Mouse (Mus musculus) forebrain, embryonic 10.5 days (tissue): ENCODE results near the gene Eif4g3. TPM values are rescaled to one million over a fixed set of nuclear protein-coding genes. Genes with fewer than 3 reads are reported as not detected.

Experiments used
- DNase-seq: peaks from one replicate; pipeline ENCODE4 v3.0.0-alpha.2; 2017; ENCODE audit warnings: low spot score; ENCODE audit errors: extremely low spot score
- H3K27ac ChIP-seq: fragments of 300-500 bp; sonication (generic); 2 replicates; pipeline ENCODE4 v1.5.1; 2016; ENCODE audit warnings: mild to moderate bottlenecking
- H3K27me3 ChIP-seq: fragments of 300-500 bp; sonication (generic); 2 replicates; pipeline ENCODE4 v1.6.1; 2016; ENCODE audit warnings: mild to moderate bottlenecking; ENCODE audit not compliant: poor library complexity, severe bottlenecking
- H3K36me3 ChIP-seq: fragments of 300-500 bp; sonication (generic); replicated peaks from 2 replicates; pipeline ENCODE4 v1.6.1; 2016; ENCODE audit warnings: mild to moderate bottlenecking, moderate library complexity
- H3K4me1 ChIP-seq: fragments of 300-500 bp; sonication (generic); 2 replicates; pipeline ENCODE4 v1.6.1; 2016
- H3K4me3 ChIP-seq: fragments of 300-500 bp; sonication (generic); 2 replicates; pipeline ENCODE4 v1.5.1; 2016; ENCODE audit warnings: mild to moderate bottlenecking, moderate library complexity
- H3K9me3 ChIP-seq: fragments of 300-500 bp; sonication (generic); 2 replicates; pipeline ENCODE4 v1.6.1; 2016; ENCODE audit warnings: mild to moderate bottlenecking, moderate library complexity
- WGBS: fragments of 180-500 bp; shearing (Covaris S2); methylation state at CpG from one replicate; pipeline ENCODE4 v1.1.7; 2016; 5-methylcytosine and 5-hydroxymethylcytosine counted together
- polyA plus RNA-seq: library from polyadenylated mRNA; unstranded; fragments of >200 nt; fragmentation: Nextera tagmentation; extraction: Ambion mirVana; gene quantifications from 2 replicates; pipeline ENCODE4 v1.2.1, GENCODE M21; 2016

Eif4g3 gene
- polyA plus RNA-seq, 1 experiment from 2014 or later = 37.2 TPM

DNA sequence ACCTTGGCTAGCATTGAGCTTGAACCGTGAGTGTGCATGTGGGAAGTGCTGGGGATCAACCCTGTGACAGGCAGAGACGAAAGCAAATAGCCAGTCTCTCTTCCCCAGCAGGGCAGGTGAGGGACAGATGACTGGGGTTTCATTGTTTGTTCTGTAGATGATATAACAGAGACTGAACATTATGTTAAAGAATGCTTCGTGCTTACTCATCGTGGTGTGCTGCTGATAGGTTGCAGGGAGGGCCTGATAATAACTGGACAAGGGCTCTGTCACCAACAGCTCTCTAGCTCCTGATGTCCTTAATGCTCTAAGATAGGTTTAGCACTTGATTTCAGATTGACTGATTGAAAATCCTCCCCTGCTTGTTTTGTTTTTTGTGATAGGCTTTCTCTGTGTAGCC, 23.1 kb downstream of the Eif4g3 start:
- Histone ChIP-seq H3K36me3 (peaks cover 94% of the 10 kb centered on the region), H3K27ac (no peak overlapping the region), H3K4me1 (peaks cover 5% of the 10 kb centered on the region; the same call in 1 of the 2 replicates), H3K9me3 (no peaks in the 10 kb centered on the region), H3K27me3 (no peaks in the 10 kb centered on the region), H3K4me3 (no peak overlapping the region)
- WGBS = 93% methylated on average over 4 of the region's 4 CpGs
- DNase-seq = no peak

DNA sequence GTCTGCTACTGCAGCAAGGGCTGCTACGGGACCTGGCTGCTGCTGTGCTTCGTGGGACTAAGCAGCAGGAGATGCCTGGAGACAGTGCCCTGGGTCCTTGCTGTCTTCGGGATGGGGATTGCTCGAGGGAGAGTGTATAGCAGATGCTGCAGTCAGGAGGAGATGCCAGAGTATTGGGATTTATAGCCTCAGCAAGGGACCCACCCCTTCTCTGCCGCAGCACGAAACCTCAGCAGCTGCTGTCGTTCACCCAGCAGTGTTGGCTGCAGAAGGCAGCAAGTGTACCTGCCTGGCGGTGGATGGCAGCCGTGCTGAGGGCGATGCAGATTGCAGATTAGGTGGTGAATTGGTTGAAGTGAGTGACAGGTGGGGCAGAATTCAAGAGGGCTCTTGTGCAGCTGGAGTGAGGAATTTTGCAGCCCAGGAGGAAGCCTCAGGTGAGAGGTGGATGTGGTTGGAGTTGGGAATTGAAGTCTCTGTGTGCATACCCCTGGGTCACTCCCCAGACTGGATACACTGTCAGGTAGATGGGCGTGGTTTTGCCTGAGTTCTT, 24.3 kb downstream of the Eif4g3 start:
- H3K4me3 ChIP-seq = no peak overlapping the region
- no peaks in the 10 kb centered on the region for H3K27me3 ChIP-seq
- no peaks in the 10 kb centered on the region for H3K9me3 ChIP-seq
- DNase-seq = no peak
- no peaks in the 10 kb centered on the region for H3K4me1 ChIP-seq
- WGBS = 94% methylated on average over 11 of the region's 11 CpGs
- H3K27ac ChIP-seq = no peak overlapping the region
- peaks cover 88% of the 10 kb centered on the region for H3K36me3 ChIP-seq

DNA sequence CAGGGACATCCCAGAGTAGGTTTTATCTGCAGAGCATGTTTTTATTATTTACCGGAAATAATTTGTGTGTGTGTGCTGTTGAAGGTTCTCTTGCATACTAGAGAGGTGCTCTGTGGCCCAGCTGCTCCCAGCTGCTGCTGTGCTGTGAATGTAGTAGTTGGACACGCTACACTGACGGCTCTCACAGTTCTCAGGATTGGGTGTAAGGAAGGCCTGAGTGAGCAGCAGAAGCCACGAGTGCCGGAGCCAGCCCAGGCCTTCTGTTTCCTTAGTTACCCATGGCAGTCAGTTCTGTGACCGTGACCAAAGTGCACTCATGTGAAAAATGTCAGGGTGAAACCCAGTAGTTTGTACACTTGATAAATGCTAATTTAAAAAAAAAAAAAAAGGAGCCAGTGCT, 25.2 kb downstream of the Eif4g3 start:
- Histone ChIP-seq H3K27me3 (no peaks in the 10 kb centered on the region), H3K27ac (no peak overlapping the region), H3K4me3 (no peak overlapping the region), H3K9me3 (no peaks in the 10 kb centered on the region), H3K4me1 (no peaks in the 10 kb centered on the region), H3K36me3 (peaks cover 84% of the 10 kb centered on the region)
- WGBS = 88% methylated on average over 6 of the region's 6 CpGs
- no peak for DNase-seq

DNA sequence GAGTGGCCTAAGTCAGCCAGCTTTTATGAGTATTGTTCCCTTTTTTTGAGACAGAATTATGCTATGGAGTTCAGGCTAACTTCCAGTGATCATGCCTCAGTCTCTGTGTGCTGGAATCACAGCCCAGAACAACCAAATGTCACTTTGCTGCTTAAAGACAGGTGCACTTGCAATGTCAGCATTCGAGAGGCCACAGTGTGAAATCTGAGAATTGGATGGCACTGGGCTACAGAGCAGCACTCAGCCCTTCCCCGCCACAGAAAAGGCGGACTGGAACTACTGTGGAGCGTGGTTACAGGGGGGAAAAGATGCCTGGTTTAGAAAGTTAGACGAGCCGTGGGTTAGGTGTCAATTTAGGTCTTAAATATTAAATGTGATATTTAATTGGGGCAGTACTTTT, 27.4 kb downstream of the Eif4g3 start:
- Histone ChIP-seq H3K27ac (no peak overlapping the region), H3K27me3 (no peaks in the 10 kb centered on the region), H3K4me1 (no peaks in the 10 kb centered on the region), H3K9me3 (no peaks in the 10 kb centered on the region), H3K4me3 (no peak overlapping the region), H3K36me3 (peaks cover 84% of the 10 kb centered on the region)
- DNase-seq = no peak
- WGBS = 86% methylated on average over 6 of the region's 6 CpGs

DNA sequence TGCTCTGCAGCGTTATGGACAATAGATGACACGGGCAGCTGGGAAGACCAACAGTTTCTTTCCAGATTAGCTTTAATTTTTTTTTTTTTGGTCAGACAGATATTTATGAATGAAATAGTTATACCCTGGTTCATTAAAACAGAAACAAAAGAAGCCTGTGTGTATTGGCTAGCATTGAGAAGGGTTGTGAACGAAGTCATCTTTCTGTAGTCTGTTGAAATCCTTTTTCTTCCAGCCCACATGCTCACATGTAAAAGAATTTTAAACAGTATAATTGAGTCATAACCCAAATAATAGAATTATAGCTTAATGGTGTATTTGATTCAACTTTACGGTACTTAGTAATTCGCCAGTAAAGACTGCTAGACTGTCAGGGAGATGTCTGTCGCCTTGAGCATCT, 28.8 kb downstream of the Eif4g3 start:
- DNase-seq = no peak
- Histone ChIP-seq H3K4me1 (no peaks in the 10 kb centered on the region), H3K27ac (no peak overlapping the region), H3K36me3 (peaks cover 84% of the 10 kb centered on the region), H3K4me3 (no peak overlapping the region), H3K27me3 (no peaks in the 10 kb centered on the region), H3K9me3 (no peaks in the 10 kb centered on the region)
- 94% methylated on average over 6 of the region's 6 CpGs for WGBS

DNA sequence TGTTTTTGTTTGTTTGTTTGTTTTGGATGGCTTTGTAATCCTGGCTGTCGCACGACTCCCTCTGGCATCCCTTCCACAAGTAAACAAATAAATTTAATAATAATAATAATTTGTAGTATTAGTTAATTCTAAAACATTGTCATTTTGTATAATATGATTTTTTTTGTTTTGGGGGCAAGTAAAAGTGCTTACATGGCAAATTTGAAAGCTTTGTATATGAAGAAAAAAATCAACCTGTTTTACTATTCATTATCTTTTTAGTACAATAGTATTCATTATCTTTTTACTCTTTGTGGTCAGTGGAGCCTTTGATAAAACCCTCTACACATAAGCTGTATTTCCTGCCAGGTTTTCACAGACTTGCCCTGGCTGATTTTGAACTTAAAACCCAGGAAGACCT, 29.9 kb downstream of the Eif4g3 start:
- WGBS = 91% methylated on average over 2 of the region's 2 CpGs
- Histone ChIP-seq H3K4me3 (no peak overlapping the region), H3K27ac (no peak overlapping the region), H3K9me3 (no peaks in the 10 kb centered on the region), H3K4me1 (no peaks in the 10 kb centered on the region), H3K27me3 (no peaks in the 10 kb centered on the region), H3K36me3 (peaks cover 84% of the 10 kb centered on the region)
- DNase-seq = no peak

DNA sequence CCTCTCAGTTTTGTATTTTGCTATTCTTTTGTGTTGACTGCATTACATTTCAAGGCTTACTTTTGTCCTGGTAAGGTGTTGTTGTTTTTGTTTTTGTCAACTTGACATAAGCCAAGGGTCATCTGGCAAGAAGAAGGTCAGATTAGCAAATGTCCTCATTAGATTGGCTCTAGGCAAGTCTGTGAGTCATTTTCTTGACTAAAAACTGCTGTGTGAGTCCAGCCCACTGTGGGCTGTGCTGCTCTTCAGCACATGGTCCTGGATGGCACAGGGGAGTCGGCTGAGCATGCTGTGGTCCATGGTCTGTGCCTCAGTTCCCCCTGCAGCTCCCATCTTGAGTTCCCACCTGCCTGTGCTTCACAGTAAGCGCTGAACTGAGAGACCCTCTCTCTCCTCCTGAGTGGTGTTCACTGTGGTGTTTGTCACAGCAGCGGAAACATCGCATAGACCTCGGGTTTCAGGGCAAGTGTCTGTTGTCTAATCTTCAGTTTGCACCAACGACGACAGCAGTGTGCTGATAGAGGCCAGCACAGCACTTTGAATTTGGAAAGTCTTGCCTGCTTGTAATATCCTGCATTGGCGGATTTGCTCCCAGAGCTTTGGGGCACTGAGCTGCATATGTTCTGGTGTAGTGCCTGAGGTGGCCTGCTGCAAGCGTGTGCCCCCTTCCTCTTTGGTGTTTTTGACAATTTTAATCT, 30.7 kb downstream of the Eif4g3 start:
- no peak overlapping the region for H3K27ac ChIP-seq
- no peaks in the 10 kb centered on the region for H3K27me3 ChIP-seq
- no peak for DNase-seq
- H3K9me3 ChIP-seq = no peaks in the 10 kb centered on the region
- H3K4me3 ChIP-seq = no peak overlapping the region
- peaks cover 84% of the 10 kb centered on the region for H3K36me3 ChIP-seq
- WGBS = 92% methylated on average over 9 of the region's 9 CpGs
- H3K4me1 ChIP-seq = no peaks in the 10 kb centered on the region

DNA sequence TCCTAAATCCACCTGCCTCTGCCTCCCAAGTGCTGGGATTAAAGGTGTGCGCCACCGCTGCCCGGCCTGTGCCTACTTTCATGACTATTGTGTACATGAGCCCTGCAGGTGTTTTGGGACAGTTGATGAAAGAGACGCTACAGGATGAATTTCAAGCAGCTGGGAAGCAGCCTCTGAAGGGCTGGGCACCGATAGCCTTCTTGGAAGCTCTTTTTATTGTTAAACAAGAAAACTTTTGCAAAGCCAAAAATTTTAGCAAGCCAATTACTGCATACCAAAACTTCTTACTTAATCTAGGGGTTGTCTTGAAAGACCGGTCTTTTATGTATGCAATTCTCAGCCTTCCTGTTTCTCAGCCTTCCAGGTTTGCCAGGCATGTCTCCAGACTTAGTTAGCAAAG, 36.3 kb downstream of the Eif4g3 start:
- no peak for DNase-seq
- Histone ChIP-seq H3K9me3 (no peaks in the 10 kb centered on the region; the same call in 1 of the 2 replicates), H3K36me3 (peaks cover 94% of the 10 kb centered on the region), H3K27me3 (no peaks in the 10 kb centered on the region), H3K4me1 (no peaks in the 10 kb centered on the region), H3K4me3 (no peak overlapping the region), H3K27ac (no peak overlapping the region)
- 93% methylated on average over 6 of the region's 6 CpGs for WGBS

DNA sequence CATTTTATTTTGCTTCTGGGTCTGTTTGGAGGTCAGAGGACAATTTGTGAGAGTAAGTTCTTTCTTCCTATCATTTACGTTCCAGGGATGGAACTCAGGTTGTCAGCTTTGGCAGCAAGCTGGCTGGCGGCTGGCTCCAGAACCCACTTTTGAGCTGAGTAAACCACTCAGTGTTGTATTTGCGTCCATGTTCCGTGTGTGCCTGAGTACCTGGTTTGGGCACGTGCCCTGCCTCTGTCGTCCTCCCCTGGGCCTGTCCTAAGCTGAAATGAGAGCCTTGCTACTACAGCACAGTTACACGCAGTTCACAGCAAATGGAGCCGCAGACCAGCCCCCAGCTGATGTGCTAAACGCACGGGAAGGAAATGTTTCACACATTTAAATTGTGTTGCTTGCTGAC, 39.0 kb downstream of the Eif4g3 start:
- no peak overlapping the region for H3K27ac ChIP-seq
- no peaks in the 10 kb centered on the region; the same call in 1 of the 2 replicates for H3K9me3 ChIP-seq
- no peaks in the 10 kb centered on the region for H3K27me3 ChIP-seq
- WGBS = 96% methylated on average over 10 of the region's 10 CpGs
- DNase-seq = no peak
- H3K4me1 ChIP-seq = peaks cover 12% of the 10 kb centered on the region
- H3K36me3 ChIP-seq = peaks cover 94% of the 10 kb centered on the region
- H3K4me3 ChIP-seq = no peak overlapping the region

DNA sequence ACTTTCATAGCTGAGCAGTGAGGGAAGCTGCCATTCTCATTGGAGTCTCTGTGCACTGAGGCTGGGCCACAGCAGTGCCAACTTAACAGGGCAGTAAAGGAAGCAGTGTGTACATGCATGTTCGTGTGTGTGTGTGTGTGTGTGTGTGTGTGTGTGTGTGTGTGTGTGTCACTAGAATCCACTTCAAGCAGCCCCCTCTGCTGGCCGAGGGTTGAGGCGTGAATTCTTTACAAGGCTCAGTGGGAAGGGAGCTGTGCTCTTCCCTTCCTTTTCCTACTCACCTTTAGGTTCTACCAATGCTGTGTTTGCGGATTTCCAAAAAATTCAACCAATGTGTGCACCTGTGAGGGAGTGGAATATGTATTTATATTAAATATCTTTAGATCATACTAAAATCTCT, 41.0 kb downstream of the Eif4g3 start:
- no peak for DNase-seq
- Histone ChIP-seq H3K9me3 (no peaks in the 10 kb centered on the region; the same call in 1 of the 2 replicates), H3K4me1 (peaks cover 22% of the 10 kb centered on the region), H3K27me3 (no peaks in the 10 kb centered on the region), H3K27ac (no peak overlapping the region), H3K4me3 (no peak overlapping the region), H3K36me3 (peaks cover 93% of the 10 kb centered on the region)
- 83% methylated on average over 4 of the region's 4 CpGs for WGBS

DNA sequence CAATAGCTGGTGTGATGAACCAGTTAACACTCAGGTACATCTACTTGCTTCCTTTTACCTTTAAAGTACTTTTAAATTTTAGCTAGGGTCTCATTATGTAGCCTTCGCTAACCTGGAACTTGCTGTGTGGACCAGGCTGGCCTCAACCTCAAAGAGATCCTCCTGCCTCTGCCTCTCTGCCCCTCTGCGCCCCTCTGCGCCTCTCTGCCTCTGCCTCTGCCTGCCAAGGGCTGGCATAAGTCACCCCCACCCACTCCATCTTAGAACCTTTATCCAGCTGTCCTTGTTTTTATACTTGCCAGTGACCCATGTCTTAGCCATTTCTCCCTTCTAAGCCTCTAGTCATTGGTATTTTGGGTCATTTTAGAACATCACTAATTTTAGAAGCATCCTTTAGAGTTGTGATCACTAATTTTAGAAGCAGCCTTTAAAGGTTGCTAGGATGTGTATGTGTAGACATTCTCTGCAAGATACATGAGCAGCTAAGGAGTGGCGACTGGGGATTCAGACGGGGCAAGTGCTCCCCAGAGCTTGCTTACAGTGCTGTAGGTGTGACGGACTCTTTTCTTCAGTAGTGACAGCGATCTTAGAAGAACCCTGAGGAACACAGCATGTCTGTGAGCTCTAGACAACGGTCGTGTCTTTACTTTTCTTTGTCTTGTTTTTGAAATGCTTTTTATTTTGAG, 42.8 kb downstream of the Eif4g3 start:
- no peak for DNase-seq
- Histone ChIP-seq H3K27ac (no peak overlapping the region), H3K36me3 (peaks cover 98% of the 10 kb centered on the region), H3K9me3 (no peaks in the 10 kb centered on the region; the same call in 1 of the 2 replicates), H3K27me3 (no peaks in the 10 kb centered on the region), H3K4me1 (peaks cover 22% of the 10 kb centered on the region), H3K4me3 (no peak overlapping the region)
- WGBS = 94% methylated on average over 9 of the region's 9 CpGs

DNA sequence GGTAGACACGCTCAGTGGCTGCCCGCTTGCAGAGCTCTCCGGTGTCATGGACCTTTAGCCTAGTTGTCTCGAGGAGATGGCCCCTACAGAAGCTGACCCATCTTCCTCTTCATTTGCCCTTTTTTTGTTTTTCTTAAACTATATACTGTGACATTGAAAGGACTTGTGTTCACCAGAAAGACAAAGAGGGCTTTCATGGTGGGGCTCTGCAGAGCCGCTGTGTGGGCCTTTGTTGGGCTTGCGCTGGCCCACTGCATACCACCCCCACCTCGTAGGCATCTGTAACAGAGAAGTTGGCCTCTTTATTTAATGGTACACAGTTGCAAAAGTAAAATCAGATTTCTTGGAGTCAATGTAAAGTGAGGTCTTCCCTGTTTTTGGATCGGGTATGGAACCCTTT, 44.3 kb downstream of the Eif4g3 start:
- H3K27ac ChIP-seq = peak overlapping the region; percentile 65
- no peak for DNase-seq
- H3K27me3 ChIP-seq = no peaks in the 10 kb centered on the region
- H3K36me3 ChIP-seq = peaks cover 98% of the 10 kb centered on the region
- no peaks in the 10 kb centered on the region; the same call in 1 of the 2 replicates for H3K9me3 ChIP-seq
- 57% methylated on average over 8 of the region's 8 CpGs for WGBS
- no peak overlapping the region for H3K4me3 ChIP-seq
- peaks cover 22% of the 10 kb centered on the region for H3K4me1 ChIP-seq

DNA sequence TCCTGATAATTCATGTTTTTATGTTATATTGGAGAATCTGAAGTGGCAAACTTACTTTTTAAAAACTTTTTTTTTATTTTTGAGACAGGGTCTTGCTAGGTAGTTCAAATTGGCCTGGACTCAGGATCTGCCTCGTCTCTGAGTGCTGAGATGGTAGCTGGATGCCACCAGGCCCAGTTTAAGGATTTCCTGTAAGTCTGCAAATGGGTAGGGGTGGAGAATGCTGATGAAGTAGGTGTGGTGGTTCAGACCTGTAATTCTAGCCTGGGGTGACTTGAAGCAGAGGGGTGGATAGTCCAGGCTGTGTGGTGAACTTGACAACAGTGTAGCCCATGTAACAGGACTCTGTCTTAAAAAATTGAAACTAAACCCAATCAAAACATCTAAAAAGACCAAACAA, 45.1 kb downstream of the Eif4g3 start:
- no peak for DNase-seq
- Histone ChIP-seq H3K27ac (no peak overlapping the region), H3K4me1 (peaks cover 22% of the 10 kb centered on the region), H3K9me3 (no peaks in the 10 kb centered on the region), H3K27me3 (no peaks in the 10 kb centered on the region), H3K36me3 (peaks cover 97% of the 10 kb centered on the region), H3K4me3 (no peak overlapping the region)
- WGBS = 87% methylated on average over 1 of the region's 1 CpGs
